Mouse (Mus musculus): ENCODE data around the gene Kcnc3. TPM values are rescaled to one million over a fixed set of nuclear protein-coding genes. Genes with fewer than 3 reads are reported as not detected.

Gene Kcnc3
- polyA plus RNA-seq, 1 experiment from 2014 or later: 0.13 TPM

- Histone ChIP-seq H3K9ac (peak overlapping the region; percentile 36; the same call in 1 of the 2 replicates), H3K4me2 (peak overlapping the region; percentile 76), H3K36me3 (peaks cover 35% of the 10 kb centered on the region), H3K27ac (peak overlapping the region; percentile 97), H3K9me3 (replicated peaks) (no peaks in the 10 kb centered on the region), H3K4me3 (peak overlapping the region; percentile 84), H3K4me1 (peaks cover 43% of the 10 kb centered on the region), H3K27me3 (replicated peaks) (no peaks in the 10 kb centered on the region; the same call in 1 of the 2 replicates)
- 86% methylated on average over 31 of the region's 31 CpGs for WGBS (ENCODE audit: insufficient replicate concordance)
- ATAC-seq: no peak
Observed at GRCm38 (mm10) chr7:44552141-44552908, 38.1 kb upstream of the Kcnc3 start.

GRCm38 (mm10) chr7:44553196-44553764 is 37.2 kb upstream of the Kcnc3 start:
- no peaks in the 10 kb centered on the region for H3K9me3 ChIP-seq (replicated peaks)
- H3K9ac ChIP-seq: peak overlapping the region; percentile 78
- H3K4me2 ChIP-seq: peak overlapping the region; percentile 76
- H3K27ac ChIP-seq: peak overlapping the region; percentile 97
- peak; percentile 62 for ATAC-seq
- WGBS (ENCODE audit: insufficient replicate concordance): under 1% methylated on average over 32 of the region's 32 CpGs
- H3K27me3 ChIP-seq (replicated peaks): no peaks in the 10 kb centered on the region; the same call in 1 of the 2 replicates
- H3K4me3 ChIP-seq: peak overlapping the region; percentile 84
- H3K36me3 ChIP-seq: peaks cover 35% of the 10 kb centered on the region
- H3K4me1 ChIP-seq: peaks cover 37% of the 10 kb centered on the region

GRCm38 (mm10) chr7:44553826-44554225 is 36.6 kb upstream of the Kcnc3 start, which contains the start of gene Nr1h2:
Nr1h2 (minus strand) TSS chr7:44553951.
- Histone ChIP-seq H3K27me3 (replicated peaks) (no peaks in the 10 kb centered on the region; the same call in 1 of the 2 replicates), H3K4me1 (peaks cover 35% of the 10 kb centered on the region), H3K4me2 (peak within 1 kb of the TSS; percentile 76), H3K9ac (peak within 1 kb of the TSS; percentile 78), H3K27ac (peak within 1 kb of the TSS; percentile 97), H3K36me3 (peaks cover 35% of the 10 kb centered on the region), H3K4me3 (peak within 1 kb of the TSS; percentile 84), H3K9me3 (replicated peaks) (no peaks in the 10 kb centered on the region)
- 1% methylated on average over 22 of the region's 22 CpGs for WGBS (ENCODE audit: insufficient replicate concordance)
- peak; percentile 80 for ATAC-seq

GRCm38 (mm10) chr7:44557629-44558028 is 32.8 kb upstream of the Kcnc3 start:
- Histone ChIP-seq H3K4me2 (no peak overlapping the region), H3K4me3 (no peak overlapping the region), H3K27ac (no peak overlapping the region), H3K36me3 (peaks cover under 1% of the 10 kb centered on the region; the same call in 1 of the 2 replicates), H3K9ac (no peak overlapping the region), H3K27me3 (replicated peaks) (peaks cover 5% of the 10 kb centered on the region; the same call in 1 of the 2 replicates), H3K4me1 (peaks cover 30% of the 10 kb centered on the region), H3K9me3 (replicated peaks) (no peaks in the 10 kb centered on the region)
- WGBS (ENCODE audit: insufficient replicate concordance): 49% methylated on average over 2 of the region's 2 CpGs
- no peak for ATAC-seq

- no peak; the same call in 1 of the 2 replicates for ATAC-seq
- Histone ChIP-seq H3K4me3 (no peak overlapping the region), H3K4me1 (0 out of 2 replicates have a peak, but pooled peaks cover 14% of the 10 kb centered on the region), H3K9ac (no peak overlapping the region), H3K27me3 (replicated peaks) (peaks cover 28% of the 10 kb centered on the region), H3K4me2 (no peak overlapping the region), H3K27ac (no peak overlapping the region), H3K36me3 (no peaks in the 10 kb centered on the region), H3K9me3 (replicated peaks) (no peaks in the 10 kb centered on the region)
- WGBS (ENCODE audit: insufficient replicate concordance): 50% methylated on average over 18 of the region's 18 CpGs
Observed at GRCm38 (mm10) chr7:44560435-44561400, 29.7 kb upstream of the Kcnc3 start.

GRCm38 (mm10) chr7:44563284-44563683 is 27.2 kb upstream of the Kcnc3 start:
- 27% methylated on average over 8 of the region's 8 CpGs for WGBS (ENCODE audit: insufficient replicate concordance)
- H3K9ac ChIP-seq: no peak overlapping the region
- ATAC-seq: no peak
- peaks cover 32% of the 10 kb centered on the region for H3K27me3 ChIP-seq (replicated peaks)
- no peaks in the 10 kb centered on the region for H3K9me3 ChIP-seq (replicated peaks)
- no peaks in the 10 kb centered on the region for H3K36me3 ChIP-seq
- H3K4me3 ChIP-seq: no peak overlapping the region
- no peaks in the 10 kb centered on the region for H3K4me1 ChIP-seq
- H3K4me2 ChIP-seq: no peak overlapping the region
- H3K27ac ChIP-seq: no peak overlapping the region

- WGBS (ENCODE audit: insufficient replicate concordance): 73% methylated on average over 10 of the region's 10 CpGs
- Histone ChIP-seq H3K27ac (no peak overlapping the region), H3K4me2 (no peak overlapping the region), H3K27me3 (replicated peaks) (peaks cover 39% of the 10 kb centered on the region), H3K9me3 (replicated peaks) (no peaks in the 10 kb centered on the region), H3K36me3 (no peaks in the 10 kb centered on the region), H3K4me1 (no peaks in the 10 kb centered on the region), H3K4me3 (no peak overlapping the region), H3K9ac (no peak overlapping the region)
- ATAC-seq: no peak
Observed at GRCm38 (mm10) chr7:44564486-44564885, 26.0 kb upstream of the Kcnc3 start.

- Histone ChIP-seq H3K9ac (no peak overlapping the region), H3K27me3 (replicated peaks) (peaks cover 39% of the 10 kb centered on the region), H3K4me2 (no peak overlapping the region), H3K4me1 (no peaks in the 10 kb centered on the region), H3K9me3 (replicated peaks) (no peaks in the 10 kb centered on the region), H3K4me3 (no peak overlapping the region), H3K27ac (no peak overlapping the region), H3K36me3 (no peaks in the 10 kb centered on the region)
- ATAC-seq: no peak
- 43% methylated on average over 6 of the region's 6 CpGs for WGBS (ENCODE audit: insufficient replicate concordance)
Observed at GRCm38 (mm10) chr7:44565414-44565813, 25.1 kb upstream of the Kcnc3 start.

- H3K27me3 ChIP-seq (replicated peaks): peaks cover 38% of the 10 kb centered on the region
- ATAC-seq: no peak
- H3K9me3 ChIP-seq (replicated peaks): no peaks in the 10 kb centered on the region
- 55% methylated on average over 9 of the region's 9 CpGs for WGBS (ENCODE audit: insufficient replicate concordance)
- H3K36me3 ChIP-seq: no peaks in the 10 kb centered on the region
- H3K4me1 ChIP-seq: no peaks in the 10 kb centered on the region
- no peak overlapping the region for H3K4me3 ChIP-seq
- H3K9ac ChIP-seq: no peak overlapping the region
- H3K27ac ChIP-seq: no peak overlapping the region
- no peak overlapping the region for H3K4me2 ChIP-seq
Observed at GRCm38 (mm10) chr7:44568803-44569202, 21.7 kb upstream of the Kcnc3 start.

- H3K27ac ChIP-seq: no peak overlapping the region
- 59% methylated on average over 6 of the region's 6 CpGs for WGBS (ENCODE audit: insufficient replicate concordance)
Observed at GRCm38 (mm10) chr7:44570989-44571388, 19.5 kb upstream of the Kcnc3 start.

GRCm38 (mm10) chr7:44571811-44572210 is 18.7 kb upstream of the Kcnc3 start:
- Histone ChIP-seq H3K27ac (no peak overlapping the region), H3K4me1 (no peaks in the 10 kb centered on the region), H3K36me3 (no peaks in the 10 kb centered on the region), H3K9ac (no peak overlapping the region), H3K4me3 (no peak overlapping the region), H3K9me3 (replicated peaks) (no peaks in the 10 kb centered on the region), H3K27me3 (replicated peaks) (peaks cover 26% of the 10 kb centered on the region), H3K4me2 (no peak overlapping the region)
- no peak for ATAC-seq
- WGBS (ENCODE audit: insufficient replicate concordance): 74% methylated on average over 4 of the region's 4 CpGs

More at GRCm38 (mm10) chr7:44570989-44571388, 19.5 kb upstream of the Kcnc3 start:
- no peak for ATAC-seq
- Histone ChIP-seq H3K4me3 (no peak overlapping the region), H3K4me1 (no peaks in the 10 kb centered on the region), H3K9me3 (replicated peaks) (no peaks in the 10 kb centered on the region), H3K36me3 (no peaks in the 10 kb centered on the region), H3K27me3 (replicated peaks) (peaks cover 26% of the 10 kb centered on the region), H3K4me2 (no peak overlapping the region), H3K9ac (no peak overlapping the region)
